Mouse (Mus musculus) hindbrain, embryonic 12.5 days (tissue): ENCODE measurements around the gene Pde10a. TPM values are rescaled to one million over a fixed set of nuclear protein-coding genes. Genes with fewer than 3 reads are reported as not detected.

Source experiments
- ATAC-seq: fragments of 200-750 bp; cut with Nextera tagmentation; 2 replicates; pipeline ENCODE4 v1.8.0; 2017; ENCODE audit warnings: moderate TSS enrichment; ENCODE audit not compliant: low FRiP score
- H3K27ac ChIP-seq: fragments of 300-500 bp; sonication (generic); 2 replicates; pipeline ENCODE4 v1.5.1; 2016; ENCODE audit warnings: mild to moderate bottlenecking
- H3K27me3 ChIP-seq: fragments of 300-500 bp; sonication (generic); 2 replicates; pipeline ENCODE4 v1.6.1; 2016; ENCODE audit warnings: mild to moderate bottlenecking
- H3K36me3 ChIP-seq: fragments of 300-500 bp; sonication (generic); 2 replicates; pipeline ENCODE4 v1.6.1; 2016; ENCODE audit warnings: mild to moderate bottlenecking
- H3K4me1 ChIP-seq: fragments of 300-500 bp; sonication (generic); 2 replicates; pipeline ENCODE4 v1.6.1; 2016
- H3K4me2 ChIP-seq: fragments of 300-500 bp; sonication (generic); replicated peaks from 2 replicates; pipeline ENCODE4 v1.6.1; 2016; ENCODE audit warnings: mild to moderate bottlenecking
- H3K4me3 ChIP-seq: fragments of 300-500 bp; sonication (generic); 2 replicates; pipeline ENCODE4 v1.5.1; 2016; ENCODE audit warnings: mild to moderate bottlenecking
- H3K9ac ChIP-seq: fragments of 300-500 bp; sonication (generic); 2 replicates; pipeline ENCODE4 v1.6.1; 2016; ENCODE audit warnings: mild to moderate bottlenecking, moderate library complexity
- H3K9me3 ChIP-seq: fragments of 300-500 bp; sonication (generic); replicated peaks from 2 replicates; pipeline ENCODE4 v1.6.1; 2016; ENCODE audit warnings: mild to moderate bottlenecking
- WGBS: fragments of 180-500 bp; shearing (Covaris S2); methylation state at CpG from one replicate; pipeline ENCODE4 v1.1.7; 2016; 5-methylcytosine and 5-hydroxymethylcytosine counted together
- polyA plus RNA-seq: library from polyadenylated mRNA; unstranded; fragments of >200 nt; fragmentation: Nextera tagmentation; extraction: Ambion mirVana; gene quantifications from 2 replicates; pipeline ENCODE4 v1.2.1, GENCODE M21; 2016

The Pde10a gene
- polyA plus RNA-seq = 12.4 and 13.9 TPM in 2 replicates

GRCm38 (mm10) chr17:8525225-8525721, at the start of gene Pde10a:
Gene Pde10a, plus strand, starts transcription at chr17:8525372.
- Histone ChIP-seq H3K4me3 (peak within 1 kb of the TSS; percentile 52), H3K36me3 (no peaks in the 10 kb centered on the region), H3K9me3 (no peaks in the 10 kb centered on the region), H3K27ac (peak within 1 kb of the TSS; percentile 44; the same call in 1 of the 2 replicates), H3K27me3 (peaks cover 53% of the 10 kb centered on the region), H3K9ac (peak within 1 kb of the TSS; percentile 60), H3K4me1 (peaks cover 27% of the 10 kb centered on the region), H3K4me2 (peak within 1 kb of the TSS; percentile 94)
- 2% methylated on average over 22 of the region's 22 CpGs for WGBS
- peak; percentile 6 for ATAC-seq

- Histone ChIP-seq H3K9ac (no peak overlapping the region), H3K36me3 (no peaks in the 10 kb centered on the region), H3K27ac (no peak overlapping the region), H3K27me3 (no peaks in the 10 kb centered on the region), H3K9me3 (no peaks in the 10 kb centered on the region), H3K4me1 (no peaks in the 10 kb centered on the region), H3K4me3 (no peak overlapping the region), H3K4me2 (no peak overlapping the region)
- WGBS = 83% methylated on average over 3 of the region's 3 CpGs
- no peak for ATAC-seq
These were observed 46.6 kb upstream of the Pde10a start for GRCm38 (mm10) chr17:8478554-8478953.

- no peaks in the 10 kb centered on the region for H3K27me3 ChIP-seq
- H3K4me1 ChIP-seq = no peaks in the 10 kb centered on the region
- no peak overlapping the region for H3K4me2 ChIP-seq
- no peaks in the 10 kb centered on the region for H3K36me3 ChIP-seq
- no peak overlapping the region for H3K4me3 ChIP-seq
- WGBS = 90% methylated on average over 9 of the region's 9 CpGs
- H3K9me3 ChIP-seq = no peaks in the 10 kb centered on the region
- H3K9ac ChIP-seq = no peak overlapping the region
- ATAC-seq = no peak
- no peak overlapping the region for H3K27ac ChIP-seq
These were observed 45.6 kb upstream of the Pde10a start for GRCm38 (mm10) chr17:8479493-8480128.

- no peak overlapping the region for H3K4me3 ChIP-seq
- H3K36me3 ChIP-seq = no peaks in the 10 kb centered on the region
- H3K4me2 ChIP-seq = no peak overlapping the region
- no peak overlapping the region for H3K9ac ChIP-seq
- H3K27ac ChIP-seq = no peak overlapping the region
- H3K4me1 ChIP-seq = no peaks in the 10 kb centered on the region
- H3K27me3 ChIP-seq = no peaks in the 10 kb centered on the region
- 87% methylated on average over 10 of the region's 10 CpGs for WGBS
- H3K9me3 ChIP-seq = no peaks in the 10 kb centered on the region
- no peak for ATAC-seq
These were observed 43.4 kb upstream of the Pde10a start for GRCm38 (mm10) chr17:8481797-8482196.

GRCm38 (mm10) chr17:8482876-8483275, 42.3 kb upstream of the Pde10a start:
- H3K36me3 ChIP-seq = no peaks in the 10 kb centered on the region
- H3K4me3 ChIP-seq = no peak overlapping the region
- 82% methylated on average over 7 of the region's 7 CpGs for WGBS

GRCm38 (mm10) chr17:8484246-8484645, 40.9 kb upstream of the Pde10a start:
- Histone ChIP-seq H3K4me1 (no peaks in the 10 kb centered on the region), H3K9me3 (no peaks in the 10 kb centered on the region), H3K4me2 (no peak overlapping the region), H3K27ac (no peak overlapping the region), H3K4me3 (no peak overlapping the region), H3K27me3 (no peaks in the 10 kb centered on the region), H3K9ac (no peak overlapping the region), H3K36me3 (no peaks in the 10 kb centered on the region)
- 70% methylated on average over 3 of the region's 3 CpGs for WGBS
- no peak for ATAC-seq

More at GRCm38 (mm10) chr17:8482876-8483275, 42.3 kb upstream of the Pde10a start:
- no peaks in the 10 kb centered on the region for H3K27me3 ChIP-seq
- no peaks in the 10 kb centered on the region for H3K4me1 ChIP-seq
- no peak overlapping the region for H3K4me2 ChIP-seq
- H3K9ac ChIP-seq = no peak overlapping the region
- no peak overlapping the region for H3K27ac ChIP-seq
- H3K9me3 ChIP-seq = no peaks in the 10 kb centered on the region
- ATAC-seq = no peak

- no peaks in the 10 kb centered on the region for H3K36me3 ChIP-seq
- no peak overlapping the region for H3K4me3 ChIP-seq
- no peak for ATAC-seq
- H3K27me3 ChIP-seq = no peaks in the 10 kb centered on the region
- H3K9ac ChIP-seq = no peak overlapping the region
- no peak overlapping the region for H3K4me2 ChIP-seq
- H3K9me3 ChIP-seq = no peaks in the 10 kb centered on the region
- H3K4me1 ChIP-seq = no peaks in the 10 kb centered on the region
- H3K27ac ChIP-seq = no peak overlapping the region
These were observed 40.0 kb upstream of the Pde10a start for GRCm38 (mm10) chr17:8485146-8485545.

- 67% methylated on average over 12 of the region's 12 CpGs for WGBS
- no peaks in the 10 kb centered on the region for H3K4me1 ChIP-seq
- H3K4me3 ChIP-seq = no peak overlapping the region
- no peak for ATAC-seq
- no peak overlapping the region for H3K27ac ChIP-seq
- no peaks in the 10 kb centered on the region for H3K27me3 ChIP-seq
- H3K9me3 ChIP-seq = no peaks in the 10 kb centered on the region
- no peak overlapping the region for H3K9ac ChIP-seq
- no peak overlapping the region for H3K4me2 ChIP-seq
- no peaks in the 10 kb centered on the region for H3K36me3 ChIP-seq
These were observed 37.3 kb upstream of the Pde10a start for GRCm38 (mm10) chr17:8487824-8488223.

GRCm38 (mm10) chr17:8490971-8491370, 34.2 kb upstream of the Pde10a start:
- Histone ChIP-seq H3K4me2 (no peak overlapping the region), H3K9me3 (no peaks in the 10 kb centered on the region), H3K4me3 (no peak overlapping the region), H3K4me1 (no peaks in the 10 kb centered on the region), H3K9ac (no peak overlapping the region), H3K27me3 (no peaks in the 10 kb centered on the region), H3K36me3 (no peaks in the 10 kb centered on the region), H3K27ac (no peak overlapping the region)
- WGBS = 86% methylated on average over 5 of the region's 5 CpGs
- ATAC-seq = no peak

GRCm38 (mm10) chr17:8493461-8493860, 31.7 kb upstream of the Pde10a start:
- Histone ChIP-seq H3K9ac (no peak overlapping the region), H3K36me3 (no peaks in the 10 kb centered on the region), H3K4me1 (no peaks in the 10 kb centered on the region), H3K27me3 (peaks cover 4% of the 10 kb centered on the region), H3K4me3 (no peak overlapping the region), H3K27ac (no peak overlapping the region), H3K9me3 (no peaks in the 10 kb centered on the region), H3K4me2 (no peak overlapping the region)
- 81% methylated on average over 4 of the region's 4 CpGs for WGBS
- no peak for ATAC-seq

- 85% methylated on average over 1 of the region's 1 CpGs for WGBS
- H3K4me1 ChIP-seq = no peaks in the 10 kb centered on the region
- H3K4me3 ChIP-seq = no peak overlapping the region
- no peak overlapping the region for H3K27ac ChIP-seq
- H3K36me3 ChIP-seq = no peaks in the 10 kb centered on the region
- ATAC-seq = no peak
- no peaks in the 10 kb centered on the region for H3K9me3 ChIP-seq
- no peak overlapping the region for H3K4me2 ChIP-seq
- H3K27me3 ChIP-seq = peaks cover 6% of the 10 kb centered on the region
- H3K9ac ChIP-seq = no peak overlapping the region
These were observed 27.0 kb upstream of the Pde10a start for GRCm38 (mm10) chr17:8498151-8498550.

- no peak overlapping the region for H3K4me2 ChIP-seq
- H3K27ac ChIP-seq = no peak overlapping the region
- no peak for ATAC-seq
- peaks cover 6% of the 10 kb centered on the region for H3K27me3 ChIP-seq
- 56% methylated on average over 5 of the region's 5 CpGs for WGBS
- no peak overlapping the region for H3K9ac ChIP-seq
- H3K4me1 ChIP-seq = no peaks in the 10 kb centered on the region
- no peaks in the 10 kb centered on the region for H3K36me3 ChIP-seq
- H3K4me3 ChIP-seq = no peak overlapping the region
- H3K9me3 ChIP-seq = no peaks in the 10 kb centered on the region
These were observed 26.5 kb upstream of the Pde10a start for GRCm38 (mm10) chr17:8498655-8499054.

- Histone ChIP-seq H3K27ac (no peak overlapping the region), H3K36me3 (no peaks in the 10 kb centered on the region), H3K9ac (no peak overlapping the region), H3K4me1 (no peaks in the 10 kb centered on the region), H3K4me2 (no peak overlapping the region), H3K9me3 (no peaks in the 10 kb centered on the region), H3K4me3 (no peak overlapping the region), H3K27me3 (peaks cover 9% of the 10 kb centered on the region)
- no peak for ATAC-seq
- WGBS = 82% methylated on average over 4 of the region's 4 CpGs
These were observed 25.5 kb upstream of the Pde10a start for GRCm38 (mm10) chr17:8499564-8500117.
